Mouse (Mus musculus) heart, embryonic 12.5 days (tissue): ENCODE measurements around the gene Mfsd4b3. TPM values are rescaled to one million over a fixed set of nuclear protein-coding genes. Genes with fewer than 3 reads are reported as not detected.
"Not testable (repeated sequence)": the region's sequence is repeated elsewhere in the genome, so short reads cannot be mapped to it uniquely, and the experiment has no call there.

ENCODE experiments used
- ATAC-seq: fragments of 200-750 bp; cut with Nextera tagmentation; 2 replicates; pipeline ENCODE4 v1.8.0; 2017; ENCODE audit warnings: moderate TSS enrichment, moderate library complexity; ENCODE audit not compliant: insufficient number of reproducible peaks, low FRiP score
- H3K27ac ChIP-seq: fragments of 300-500 bp; sonication (generic); 2 replicates; pipeline ENCODE4 v1.5.1; 2016; ENCODE audit warnings: mild to moderate bottlenecking, moderate library complexity; ENCODE audit not compliant: poor library complexity, severe bottlenecking
- H3K27me3 ChIP-seq: fragments of 300-500 bp; sonication (generic); replicated peaks from 2 replicates; pipeline ENCODE4 v1.6.1; 2016; ENCODE audit warnings: mild to moderate bottlenecking, moderate library complexity
- H3K36me3 ChIP-seq: fragments of 300-500 bp; sonication (generic); 2 replicates; pipeline ENCODE4 v1.6.1; 2016; ENCODE audit warnings: mild to moderate bottlenecking, moderate library complexity
- H3K4me1 ChIP-seq: fragments of 300-500 bp; sonication (generic); replicated peaks from 2 replicates; pipeline ENCODE4 v1.6.1; 2016; ENCODE audit warnings: mild to moderate bottlenecking
- H3K4me2 ChIP-seq: fragments of 300-500 bp; sonication (generic); 2 replicates; pipeline ENCODE4 v1.6.1; 2016; ENCODE audit warnings: mild to moderate bottlenecking, moderate library complexity
- H3K4me3 ChIP-seq: fragments of 300-500 bp; sonication (generic); 2 replicates; pipeline ENCODE4 v1.5.1; 2016; ENCODE audit warnings: mild to moderate bottlenecking
- H3K9ac ChIP-seq: fragments of 300-500 bp; sonication (generic); 2 replicates; pipeline ENCODE4 v1.6.1; 2016; ENCODE audit warnings: mild to moderate bottlenecking, moderate library complexity
- H3K9me3 ChIP-seq: fragments of 300-500 bp; sonication (generic); replicated peaks from 2 replicates; pipeline ENCODE4 v1.6.1; 2016; ENCODE audit warnings: mild to moderate bottlenecking, moderate library complexity
- WGBS: fragments of 180-500 bp; shearing (Covaris S2); methylation state at CpG from one replicate; pipeline ENCODE4 v1.1.7; 2016; 5-methylcytosine and 5-hydroxymethylcytosine counted together
- polyA plus RNA-seq: library from polyadenylated mRNA; unstranded; fragments of >200 nt; fragmentation: Nextera tagmentation; extraction: Ambion mirVana; gene quantifications from 2 replicates; pipeline ENCODE4 v1.2.1, GENCODE M21; 2016

Mfsd4b3 gene
- polyA plus RNA-seq, 1 experiment from 2014 or later, result 0.74 TPM

GRCm38 (mm10) chr10:39926616-39927139 lies 33.3 kb downstream of the Mfsd4b3 start, which contains the start of gene Mfsd4b2:
Gene Mfsd4b2 (minus strand): TSS chr10:39926923.
- peaks cover 11% of the 10 kb centered on the region for H3K27me3 ChIP-seq
- H3K9ac ChIP-seq, result peak within 1 kb of the TSS; percentile 48
- peak within 1 kb of the TSS; percentile 92 for H3K4me2 ChIP-seq
- H3K4me3 ChIP-seq, result peak within 1 kb of the TSS; percentile 53
- H3K36me3 ChIP-seq, result no peaks in the 10 kb centered on the region
- peak; percentile 45; the same call in 1 of the 2 replicates for ATAC-seq
- no peaks in the 10 kb centered on the region for H3K9me3 ChIP-seq
- 2% methylated on average over 39 of the region's 41 CpGs for WGBS
- peaks cover 3% of the 10 kb centered on the region; the same call in 1 of the 2 replicates for H3K4me1 ChIP-seq
- no peak within 1 kb of the TSS for H3K27ac ChIP-seq

DNA sequence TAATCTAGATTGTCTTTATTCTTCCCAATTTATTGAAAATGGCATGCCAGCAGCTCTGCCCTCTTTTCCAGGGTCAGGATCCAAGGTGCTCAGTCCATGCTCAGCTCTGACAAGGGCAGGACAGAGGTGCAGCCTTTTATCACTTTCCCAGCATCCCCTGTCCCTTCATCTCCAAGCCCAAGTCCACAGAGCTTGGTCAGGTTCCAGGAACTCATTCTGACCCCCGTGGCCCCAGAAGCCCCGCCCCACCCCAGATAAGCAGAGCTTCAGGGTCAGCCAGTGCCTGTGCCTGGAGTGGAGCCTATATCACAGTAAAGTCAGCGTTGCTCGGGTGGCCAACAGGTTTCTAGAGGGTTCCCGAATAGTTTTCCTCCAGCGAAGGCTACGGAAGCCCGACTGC lies 35.4 kb downstream of the Mfsd4b3 start:
- H3K27ac ChIP-seq, H3K4me3 ChIP-seq, H3K36me3 ChIP-seq, H3K9ac ChIP-seq, H3K4me2 ChIP-seq, H3K9me3 ChIP-seq, H3K4me1 ChIP-seq: not testable (repeated sequence)
- ATAC-seq, result peak; percentile 45; the same call in 1 of the 2 replicates
- 38% methylated on average over 8 of the region's 8 CpGs for WGBS
- H3K27me3 ChIP-seq, result peaks cover 11% of the 10 kb centered on the region

DNA sequence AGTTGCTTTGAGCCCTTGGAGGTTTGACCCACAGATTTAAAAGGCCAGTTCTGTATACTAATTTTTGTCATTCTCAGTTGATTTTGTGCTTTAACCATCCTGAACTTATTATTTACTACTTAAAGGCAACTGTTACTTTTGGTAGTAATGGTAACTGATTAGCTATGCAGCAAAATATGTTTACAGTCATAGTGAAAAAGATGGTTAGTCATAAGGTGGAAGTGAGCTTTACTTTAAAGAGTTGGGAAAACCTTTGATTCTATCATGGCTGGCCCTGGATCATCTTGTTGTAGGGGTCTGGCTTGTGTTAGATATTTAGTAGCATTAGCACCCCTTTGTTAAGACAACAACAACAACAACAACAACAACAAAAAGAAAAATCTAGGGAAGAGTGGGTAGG lies 47.3 kb downstream of the Mfsd4b3 start:
- H3K4me3 ChIP-seq, result no peak overlapping the region
- no peak for ATAC-seq
- no peaks in the 10 kb centered on the region for H3K9me3 ChIP-seq
- no peak overlapping the region for H3K9ac ChIP-seq
- no peaks in the 10 kb centered on the region for H3K36me3 ChIP-seq
- H3K27me3 ChIP-seq, result no peaks in the 10 kb centered on the region
- no peak overlapping the region for H3K27ac ChIP-seq
- no peak overlapping the region for H3K4me2 ChIP-seq
- no peaks in the 10 kb centered on the region for H3K4me1 ChIP-seq

GRCm38 (mm10) chr10:39908768-39909441 lies 51.0 kb downstream of the Mfsd4b3 start:
- Histone ChIP-seq H3K27me3 (no peaks in the 10 kb centered on the region), H3K9ac (no peak overlapping the region), H3K4me1 (no peaks in the 10 kb centered on the region), H3K9me3 (no peaks in the 10 kb centered on the region), H3K4me2 (peak overlapping the region; percentile 37), H3K27ac (no peak overlapping the region), H3K4me3 (no peak overlapping the region), H3K36me3 (no peaks in the 10 kb centered on the region)
- ATAC-seq, result no peak
- 46% methylated on average over 13 of the region's 13 CpGs for WGBS

DNA sequence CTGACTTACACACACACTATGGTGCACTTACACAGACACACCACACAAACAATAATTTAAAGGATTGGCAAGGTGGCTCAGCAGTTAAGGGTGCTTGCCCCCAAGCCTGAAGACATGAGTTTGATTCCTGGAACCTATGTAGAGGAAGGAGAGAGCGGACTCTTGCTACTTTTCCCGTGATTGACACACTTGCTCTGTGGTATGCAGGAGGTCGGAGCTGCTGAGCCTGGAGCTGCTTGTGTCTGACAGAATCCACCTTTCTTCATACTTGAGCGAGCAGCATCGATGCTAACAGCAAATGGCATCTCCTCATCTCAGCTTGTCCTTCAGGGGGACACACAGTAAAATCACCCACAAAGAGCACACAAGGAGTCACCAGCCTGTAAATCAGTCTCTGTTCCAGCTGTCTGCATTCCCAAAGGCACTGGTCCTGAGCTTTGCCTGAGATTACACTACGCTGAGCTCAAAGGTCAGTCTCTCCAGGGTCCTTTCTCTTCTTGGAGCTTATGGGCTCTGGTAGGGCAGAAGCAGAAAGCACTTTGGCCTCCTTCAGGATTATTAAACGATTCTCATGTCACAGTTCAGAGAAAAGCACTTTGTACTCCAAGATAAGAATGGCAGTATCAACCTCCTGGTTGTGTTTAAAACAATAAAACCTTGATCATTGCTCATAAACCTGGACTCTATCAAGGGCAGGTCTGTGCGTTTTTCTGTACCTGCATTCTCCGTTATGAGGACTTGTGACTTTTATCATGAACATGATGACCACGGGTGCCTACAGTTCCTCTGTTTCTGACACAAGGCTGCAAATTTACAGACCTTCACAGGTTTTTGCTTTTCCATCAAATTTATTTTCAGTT lies 52.9 kb downstream of the Mfsd4b3 start:
- Histone ChIP-seq H3K27ac (no peak overlapping the region), H3K9me3 (no peaks in the 10 kb centered on the region), H3K4me3 (no peak overlapping the region), H3K27me3 (no peaks in the 10 kb centered on the region), H3K4me1 (no peaks in the 10 kb centered on the region), H3K9ac (no peak overlapping the region), H3K36me3 (no peaks in the 10 kb centered on the region), H3K4me2 (no peak overlapping the region)
- ATAC-seq, result no peak
- WGBS, result 68% methylated on average over 10 of the region's 10 CpGs

- Histone ChIP-seq H3K36me3 (no peaks in the 10 kb centered on the region), H3K27ac (no peak overlapping the region), H3K4me1 (peaks cover 4% of the 10 kb centered on the region; the same call in 1 of the 2 replicates), H3K27me3 (no peaks in the 10 kb centered on the region), H3K9ac (no peak overlapping the region), H3K4me3 (no peak overlapping the region), H3K4me2 (no peak overlapping the region), H3K9me3 (no peaks in the 10 kb centered on the region)
- 75% methylated on average over 3 of the region's 3 CpGs for WGBS
- no peak for ATAC-seq
These were observed 55.8 kb downstream of the Mfsd4b3 start for GRCm38 (mm10) chr10:39904191-39904590.

GRCm38 (mm10) chr10:39898874-39899371 lies 61.0 kb downstream of the Mfsd4b3 start, which contains the start of gene Mfsd4b4:
Gene Mfsd4b4 (minus strand): TSS chr10:39899238.
- ATAC-seq, result peak; percentile 93
- Histone ChIP-seq H3K9ac (peak within 1 kb of the TSS; percentile 85), H3K27ac (peak within 1 kb of the TSS; percentile 76), H3K27me3 (no peaks in the 10 kb centered on the region), H3K36me3 (no peaks in the 10 kb centered on the region), H3K4me3 (peak within 1 kb of the TSS; percentile 79), H3K9me3 (no peaks in the 10 kb centered on the region), H3K4me1 (peaks cover 15% of the 10 kb centered on the region), H3K4me2 (peak within 1 kb of the TSS; percentile 82)
- WGBS, result under 1% methylated on average over 41 of the region's 41 CpGs

Other genes with a start within 250 kb of the Mfsd4b3 start
- 12.7 and 15.0 TPM in 2 replicates for gene Rev3l, start 228.0 kb downstream of the Mfsd4b3 start, polyA plus RNA-seq
- 5.6 and 6.0 TPM in 2 replicates for gene Mfsd4b4, start 60.9 kb downstream of the Mfsd4b3 start, polyA plus RNA-seq
- gene Mfsd4b2, start 33.2 kb downstream of the Mfsd4b3 start, polyA plus RNA-seq, result not detected in 2 replicates
- gene Mfsd4b5, start 26.5 kb upstream of the Mfsd4b3 start, polyA plus RNA-seq, result 0.09 and 0.19 TPM in 2 replicates
- 0.24 and 0.57 TPM in 2 replicates for gene Mfsd4b1, start 65.1 kb upstream of the Mfsd4b3 start, polyA plus RNA-seq
- 22.1 and 22.5 TPM in 2 replicates for gene Slc16a10, start 182.1 kb upstream of the Mfsd4b3 start, polyA plus RNA-seq